Mouse (Mus musculus) retina, embryonic 14.5 days (tissue): ENCODE results near the gene Olfr464.
"Not testable (repeated sequence)": the region's sequence is repeated elsewhere in the genome, so short reads cannot be mapped to it uniquely, and the experiment has no call there.

Experiments used
- DNase-seq: peaks from one replicate; pipeline ENCODE4 v3.0.0-alpha.2; 2015; ENCODE audit warnings: low spot score

Gene Olfr464

DNA sequence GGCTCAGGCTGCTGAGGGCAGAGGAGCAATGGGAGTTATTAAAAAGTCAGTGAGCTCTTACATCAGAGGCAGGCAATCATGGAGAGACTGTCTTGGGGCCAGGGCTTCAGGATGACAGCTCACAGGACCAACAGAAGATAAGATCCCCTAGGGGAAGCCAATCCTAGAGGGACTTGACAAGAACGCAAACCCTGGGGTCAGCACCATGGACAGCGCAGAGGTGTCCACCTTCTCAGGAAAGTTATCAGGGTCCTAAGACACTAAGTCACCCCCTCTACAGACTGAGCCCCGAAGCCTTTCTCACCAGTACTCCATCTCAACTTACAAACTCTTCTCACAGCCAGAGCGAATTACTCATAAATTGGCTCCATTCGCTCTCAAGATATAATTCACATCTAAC is at the start of gene Olfr464:
Olfr464 (minus strand) TSS at position 2 of the 400 bp plus-strand sequence.
- DNase-seq, result peak; percentile 70

DNA sequence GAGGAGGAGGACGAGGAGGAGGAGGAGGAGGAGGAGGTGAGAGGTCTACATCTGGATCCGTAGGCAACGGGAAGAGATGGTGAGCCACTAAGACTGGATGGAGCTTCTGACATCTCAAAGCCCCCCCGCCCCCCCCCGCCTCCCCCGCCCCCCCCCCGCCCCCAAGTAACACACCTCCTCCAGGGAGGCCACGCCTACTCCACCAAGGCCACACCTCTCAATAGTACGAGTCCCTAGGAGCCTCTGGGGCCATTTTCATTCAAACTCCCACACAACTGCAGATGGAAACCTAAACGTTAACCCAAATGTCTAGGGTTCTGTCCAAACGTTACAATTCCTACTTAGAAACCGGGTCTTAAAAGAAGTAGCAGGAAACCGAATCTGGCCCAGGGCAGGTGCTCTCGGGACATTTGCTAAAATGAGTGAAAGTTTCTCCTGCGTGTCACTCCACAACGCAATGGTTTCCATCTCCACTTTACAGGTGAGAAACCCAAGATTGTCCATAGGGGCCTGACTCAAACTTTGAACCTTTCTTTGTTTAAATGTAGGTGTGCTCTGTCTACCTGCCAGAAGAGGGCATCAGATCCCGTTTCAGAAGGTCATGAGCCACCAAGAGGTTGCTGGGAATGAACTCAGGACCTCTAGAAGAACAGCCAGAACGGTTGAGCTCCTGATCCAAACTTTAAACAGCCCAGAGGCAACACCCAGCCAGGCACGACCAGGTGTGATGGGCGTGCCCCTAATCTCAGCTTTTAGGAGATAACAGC is 47.8 kb upstream of the Olfr464 start:
- DNase-seq, result no peak

DNA sequence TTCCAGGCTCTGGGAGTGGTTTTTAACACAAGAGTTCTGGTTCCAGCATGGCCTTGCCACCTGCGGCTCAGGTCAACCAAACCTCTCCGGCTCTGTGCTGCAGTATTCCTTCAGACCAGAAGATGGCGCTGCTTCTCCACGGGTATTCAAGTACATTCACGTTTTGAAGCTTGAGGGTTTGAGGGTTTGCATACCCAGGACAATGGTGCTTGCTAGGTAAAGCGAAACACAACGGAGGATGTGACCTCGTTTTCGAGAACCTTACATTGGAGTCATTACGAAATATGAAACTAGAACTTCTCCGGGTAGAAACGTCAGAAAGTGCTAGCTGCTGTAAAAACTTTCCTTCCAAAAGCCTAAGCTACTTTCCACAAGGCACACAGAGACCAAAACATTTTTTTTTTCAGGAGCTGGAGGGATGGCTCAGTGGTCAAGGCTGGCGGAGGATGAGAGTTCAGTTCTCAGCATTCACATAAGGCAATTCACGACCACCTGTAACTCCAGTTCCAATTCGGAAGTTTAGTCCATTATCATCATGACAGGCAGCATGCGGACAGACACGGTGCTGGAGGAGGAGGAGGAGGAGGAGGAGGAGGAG is 47.0 kb upstream of the Olfr464 start:
- peak; percentile 91 for DNase-seq

DNA sequence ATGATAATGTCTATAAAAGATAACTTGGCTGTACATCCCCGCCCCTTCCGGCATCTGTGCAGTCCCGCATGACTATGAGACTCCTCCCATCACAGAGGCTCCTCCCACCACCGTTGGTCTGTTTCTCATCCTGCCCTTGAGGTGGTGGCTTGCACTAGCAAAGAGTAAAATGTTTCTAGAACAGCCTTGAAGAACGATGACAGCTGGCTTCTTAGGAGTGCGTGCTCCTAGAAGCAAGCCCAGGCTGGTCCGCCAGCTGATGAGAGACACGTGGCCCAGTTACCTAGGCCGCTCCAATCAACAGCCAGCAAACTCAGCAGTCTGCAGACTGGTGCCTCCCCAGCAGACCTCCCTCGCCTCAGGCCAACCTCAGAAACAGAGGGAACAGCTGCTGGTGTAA is 45.4 kb upstream of the Olfr464 start:
- DNase-seq, result no peak

DNA sequence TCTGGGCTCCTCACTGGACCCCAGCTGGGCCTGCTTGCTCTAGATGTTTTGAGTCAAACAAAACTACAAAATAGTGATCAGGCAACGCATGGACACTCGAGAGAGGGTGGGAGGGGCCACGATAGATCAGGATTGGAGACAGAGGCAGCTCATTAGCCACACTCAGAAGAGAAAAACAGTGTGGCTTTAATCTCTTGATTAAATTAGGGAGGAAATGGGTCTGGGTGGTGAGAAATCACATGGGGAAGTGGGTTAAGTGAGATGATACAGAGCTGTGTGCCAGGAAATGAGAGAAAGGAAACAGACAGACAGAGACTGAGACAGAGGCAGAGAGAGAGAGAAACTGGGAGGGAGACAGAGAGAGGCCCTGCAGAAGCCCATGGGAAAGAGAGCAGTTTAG is 44.5 kb upstream of the Olfr464 start:
- no peak for DNase-seq

DNA sequence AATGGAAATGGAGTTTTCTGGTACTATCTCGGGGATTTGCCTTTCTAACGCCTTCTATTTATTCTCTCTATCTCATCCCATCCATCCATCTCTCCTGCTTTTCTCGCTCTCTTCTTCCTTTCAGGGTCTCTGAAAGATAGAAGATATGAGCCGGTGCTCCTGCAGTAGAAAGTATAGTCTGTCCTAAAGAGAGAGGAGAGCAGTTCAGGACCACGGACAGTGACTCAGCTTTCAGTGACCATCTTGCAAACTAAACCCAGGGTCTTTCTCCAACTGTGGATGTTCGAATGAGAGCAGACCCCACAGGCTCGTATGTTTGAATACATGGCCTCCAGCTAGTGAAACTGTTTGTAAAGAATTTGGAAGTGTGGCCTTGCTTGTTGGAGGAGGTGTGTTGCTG is 36.3 kb upstream of the Olfr464 start:
- peak; percentile 65 for DNase-seq

DNA sequence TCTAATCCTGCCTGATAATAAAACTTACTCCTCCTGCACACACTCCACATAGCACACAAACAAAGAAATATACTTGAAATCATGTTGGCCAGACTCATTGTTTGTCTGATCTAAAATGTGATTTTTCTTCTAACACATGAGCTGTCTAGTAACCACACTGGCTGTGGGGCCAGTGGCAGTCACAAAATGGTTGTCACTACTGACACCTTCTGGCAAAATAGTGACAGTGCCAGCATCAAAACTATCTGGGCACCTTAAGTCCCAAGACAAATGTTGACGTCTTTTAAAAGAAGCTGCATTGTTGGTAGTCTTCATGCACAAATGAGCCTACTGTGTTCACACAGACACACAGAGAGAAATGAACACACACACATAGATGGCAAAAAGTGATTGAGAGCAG is 34.4 kb upstream of the Olfr464 start:
- DNase-seq, result peak; percentile 57

DNA sequence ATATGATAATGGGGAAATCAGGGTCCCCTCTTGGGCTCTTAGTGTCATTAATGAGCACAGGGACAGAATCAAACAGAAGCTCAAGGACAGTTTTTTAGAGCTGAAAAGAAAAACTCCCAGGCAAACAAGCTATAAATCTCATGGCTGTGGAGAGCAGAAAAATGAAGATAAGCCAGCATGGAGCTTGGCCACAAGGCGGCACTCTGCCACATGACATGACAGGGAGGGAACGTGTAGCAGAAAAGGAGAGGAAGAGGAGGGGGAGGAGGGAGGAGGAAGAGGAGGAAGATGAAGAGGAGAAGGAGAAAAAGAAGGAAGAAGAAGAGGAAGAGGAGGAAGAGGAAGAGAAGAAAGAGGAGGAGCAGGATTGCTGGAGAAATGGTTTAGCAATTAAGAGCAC is 29.2 kb upstream of the Olfr464 start:
- peak; percentile 19 for DNase-seq

DNA sequence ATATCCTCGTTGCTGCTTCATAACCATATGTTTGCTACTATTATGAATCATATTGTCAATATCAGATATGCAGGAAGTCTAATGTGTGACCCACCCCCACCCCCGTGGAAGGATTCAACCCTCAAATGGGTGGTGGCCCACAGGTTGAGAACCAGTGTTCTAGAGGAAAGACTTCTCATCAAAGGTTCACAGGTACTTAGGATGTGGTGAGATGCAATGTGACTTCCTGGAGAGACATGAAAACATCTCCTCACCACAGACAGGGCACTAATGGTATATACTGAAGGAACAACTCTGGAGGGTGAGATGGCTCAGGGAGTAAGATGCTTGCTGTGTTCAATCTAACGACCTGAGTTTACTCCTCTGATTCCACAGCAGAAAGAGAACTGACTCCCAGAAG is 14.7 kb upstream of the Olfr464 start:
- DNase-seq, result no peak

DNA sequence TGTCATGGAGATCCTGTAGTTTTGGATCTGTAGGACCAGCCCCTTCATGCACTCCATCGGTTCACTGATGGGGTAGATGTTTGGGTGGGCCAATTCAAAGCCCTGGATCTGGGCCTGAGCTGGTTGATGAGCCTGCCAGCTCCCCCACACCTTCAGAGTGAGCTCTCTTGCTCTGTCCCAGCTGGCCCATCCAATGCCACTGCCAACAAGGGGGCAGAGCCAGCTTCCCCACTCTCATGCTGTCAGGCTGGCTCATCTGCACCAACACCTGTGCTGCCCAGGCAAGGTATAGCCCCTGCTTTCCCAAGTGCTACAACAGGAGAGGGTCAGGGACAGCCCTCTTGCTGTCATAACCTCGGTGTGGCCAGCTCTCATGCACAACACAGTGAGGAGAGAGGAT is 13.0 kb upstream of the Olfr464 start:
- DNase-seq, result no peak

DNA sequence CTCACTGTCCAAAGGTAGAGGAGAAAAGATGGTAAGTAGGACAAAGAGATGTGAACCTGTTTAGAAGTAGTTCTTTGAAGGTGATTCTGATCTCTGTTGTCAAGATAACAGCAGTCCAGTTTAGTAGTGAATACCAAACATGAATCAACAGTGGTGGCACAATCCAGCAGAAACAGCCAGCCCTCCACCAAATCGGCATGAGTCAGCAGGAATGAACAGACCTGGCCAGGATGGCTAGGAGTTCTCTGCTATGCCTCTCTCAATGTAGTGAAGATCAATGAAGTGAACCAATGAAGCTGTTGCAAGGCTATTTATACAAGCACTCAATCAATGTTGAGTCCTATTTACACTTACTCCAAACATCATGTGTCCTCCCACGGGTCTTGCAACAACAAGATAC is 9.6 kb upstream of the Olfr464 start:
- no peak for DNase-seq

DNA sequence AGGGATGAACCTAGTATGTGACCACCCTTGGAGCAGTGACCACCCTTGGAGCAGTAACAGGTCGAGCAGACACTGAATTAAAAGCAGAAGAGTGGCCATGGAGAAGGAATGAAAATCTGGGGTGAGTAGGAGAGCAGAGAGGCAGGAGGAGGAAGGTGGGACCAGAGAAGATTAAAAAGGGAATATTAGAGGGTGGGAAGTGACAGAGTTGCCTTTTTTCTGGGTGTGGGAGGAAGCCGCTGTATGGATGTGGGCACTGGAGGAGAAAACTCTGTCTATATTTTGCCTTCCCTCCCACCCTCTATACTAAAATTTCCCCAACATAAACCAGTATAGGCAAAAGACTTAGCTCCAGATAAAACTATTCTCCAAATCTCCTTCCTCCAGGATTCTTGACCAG is 466 bp downstream of the Olfr464 start:
- no peak for DNase-seq

DNA sequence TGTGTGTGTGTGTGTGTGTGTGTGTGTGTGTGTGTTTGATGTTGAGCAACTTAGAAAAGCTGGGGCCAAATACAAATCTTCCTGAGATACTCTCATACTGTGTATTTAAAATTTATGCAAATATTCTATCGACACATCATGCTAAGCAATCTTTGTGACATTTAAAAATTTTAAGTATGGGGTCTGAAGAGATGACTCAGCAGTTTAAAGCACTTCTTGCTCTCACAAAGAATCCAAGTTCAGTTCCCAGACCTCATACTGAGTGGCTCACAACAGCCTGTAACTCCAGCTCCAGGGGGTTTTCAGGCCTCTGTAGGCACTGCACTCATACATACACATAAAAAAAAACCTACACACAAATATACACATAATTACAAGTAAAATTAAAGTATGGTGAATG is 4.8 kb downstream of the Olfr464 start:
- DNase-seq, result no peak

DNA sequence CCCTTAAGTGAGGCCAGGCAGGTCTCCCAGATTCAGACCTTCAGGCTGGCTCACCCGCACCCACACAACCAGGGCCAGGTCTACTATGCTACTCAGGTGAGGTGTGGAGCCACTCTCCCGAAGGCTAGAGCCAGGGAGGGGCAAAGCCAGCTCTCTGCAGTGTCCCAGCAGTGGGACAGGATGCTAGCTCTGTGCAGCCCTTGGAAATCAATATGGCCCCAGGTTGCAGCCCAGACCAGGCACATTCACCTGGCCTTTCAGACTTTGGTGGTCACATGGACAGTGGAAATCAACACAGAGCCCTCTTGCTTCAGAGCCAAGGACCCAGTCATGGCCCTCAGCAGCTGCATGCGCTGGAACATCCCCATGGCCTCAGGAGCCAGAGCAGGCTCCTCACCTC is 16.4 kb downstream of the Olfr464 start:
- DNase-seq, result no peak

DNA sequence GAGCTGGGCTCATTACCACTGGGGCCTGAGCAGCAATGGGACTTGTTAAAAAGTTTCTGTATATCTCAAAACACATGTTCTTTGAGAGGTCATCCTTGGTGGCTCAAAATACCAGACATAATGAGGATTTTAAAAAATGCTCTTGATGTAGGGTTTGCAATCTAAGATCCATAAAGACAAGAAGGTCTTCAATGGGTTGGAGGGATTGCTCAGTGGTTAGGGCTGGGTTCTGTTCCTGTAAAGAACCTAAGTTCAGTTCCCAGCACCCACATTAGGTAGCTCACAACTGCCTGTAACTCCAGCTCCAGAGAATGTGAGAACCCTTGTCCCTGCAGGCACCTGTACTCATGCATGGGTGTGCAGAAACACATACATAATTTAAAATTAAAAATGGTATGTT is 23.5 kb downstream of the Olfr464 start, which contains the start of gene Olfr463:
Olfr463 (minus strand) TSS at position 101 of the 400 bp plus-strand sequence.
- no peak for DNase-seq

DNA sequence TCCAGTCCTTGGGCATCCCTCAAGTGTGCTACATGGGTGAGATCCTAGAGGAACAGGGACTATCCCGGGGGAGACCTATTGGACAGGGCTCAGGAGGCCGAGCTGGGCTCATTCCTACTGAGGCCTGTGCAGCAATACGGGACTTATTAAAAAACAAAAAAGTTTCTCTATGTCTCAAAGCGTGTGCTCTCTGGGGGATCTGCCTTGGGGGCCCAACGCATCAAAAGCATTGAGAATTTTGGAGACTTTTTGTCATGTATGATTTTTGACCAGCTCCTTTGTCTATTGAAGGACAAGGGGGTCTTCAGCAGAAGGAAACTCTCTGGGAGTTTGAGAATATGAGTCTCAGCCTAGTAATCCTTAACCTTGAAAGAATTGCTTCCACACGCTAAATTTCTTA is 28.6 kb downstream of the Olfr464 start, which contains the start of gene Olfr462:
Olfr462 (minus strand) TSS at position 101 of the 400 bp plus-strand sequence.
- no peak for DNase-seq

DNA sequence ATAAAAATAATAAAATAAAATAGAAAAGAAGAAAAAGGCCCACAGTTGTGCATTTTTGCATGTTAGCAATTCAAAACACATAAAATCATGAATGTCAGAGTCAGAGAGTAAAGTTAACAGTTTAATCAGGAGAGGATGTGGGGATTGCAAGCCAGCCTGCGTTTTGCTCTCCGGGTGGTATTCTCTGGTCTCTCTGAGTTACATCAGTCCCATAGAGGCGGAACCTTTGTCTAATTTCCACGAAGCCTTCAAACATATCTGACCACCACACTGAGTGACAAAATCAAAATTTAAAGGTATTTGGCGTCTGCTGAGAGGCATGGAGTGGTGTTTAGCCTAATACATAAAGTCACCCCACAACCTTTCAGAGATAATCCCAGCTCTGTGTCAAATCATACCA is 35.9 kb downstream of the Olfr464 start:
- DNase-seq, result no peak

DNA sequence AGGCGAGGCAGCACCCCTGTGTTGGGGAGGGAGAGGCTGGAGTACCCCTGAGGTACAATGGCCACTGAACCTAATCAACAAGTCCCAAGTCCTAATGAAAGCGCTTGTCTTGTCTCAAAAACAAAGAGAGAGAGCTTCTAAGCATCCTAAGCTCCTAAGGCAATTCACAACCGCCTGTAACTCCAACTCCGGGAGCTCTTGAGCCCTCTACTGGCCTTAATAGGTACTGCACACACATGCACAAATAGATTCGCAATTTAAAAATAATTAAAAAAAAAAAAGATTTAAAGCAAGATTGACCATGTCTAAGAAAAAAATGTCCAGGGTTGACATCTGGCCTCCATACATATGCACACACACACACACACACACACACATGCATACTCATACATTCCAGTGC is 37.3 kb downstream of the Olfr464 start:
- DNase-seq, result peak; percentile 60

DNA sequence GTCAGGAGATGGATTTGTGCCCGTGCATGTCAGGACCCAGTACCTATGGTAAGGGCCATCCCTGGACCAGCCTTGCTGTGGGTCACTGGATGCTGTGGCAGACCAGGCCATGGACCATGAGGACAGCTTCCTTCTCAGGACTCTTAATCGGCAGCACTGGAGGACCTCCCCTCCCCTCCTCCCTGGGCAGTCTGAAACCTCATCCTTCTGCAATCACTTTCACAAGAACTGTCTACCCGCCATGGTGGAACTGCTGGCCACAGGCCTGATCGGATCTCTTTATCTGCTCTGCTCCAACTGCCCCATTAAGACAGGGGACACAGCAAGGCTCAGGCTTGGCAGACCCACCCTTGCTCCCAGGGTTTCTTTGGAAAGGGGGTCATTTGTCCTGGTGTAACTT is 39.1 kb downstream of the Olfr464 start:
- no peak for DNase-seq

DNA sequence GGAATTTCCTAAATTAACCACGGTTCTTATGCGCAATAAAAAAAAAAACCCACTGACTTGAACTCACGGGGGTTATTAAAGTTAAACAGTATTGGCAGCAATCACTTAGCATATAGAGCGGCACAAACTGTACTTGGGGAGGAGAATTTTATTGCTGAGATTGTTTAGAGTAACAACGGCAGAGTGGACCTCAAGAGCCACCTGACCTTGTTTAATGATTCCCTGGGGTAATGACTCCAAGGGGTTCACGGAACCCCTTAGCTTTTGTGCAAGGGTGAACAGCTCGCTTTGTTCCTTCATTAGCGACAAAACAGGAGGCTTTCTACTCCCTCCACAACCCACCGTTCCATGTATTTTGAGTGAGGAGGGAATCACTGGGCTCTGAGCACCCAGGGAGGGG is 40.9 kb downstream of the Olfr464 start:
- no peak for DNase-seq

DNA sequence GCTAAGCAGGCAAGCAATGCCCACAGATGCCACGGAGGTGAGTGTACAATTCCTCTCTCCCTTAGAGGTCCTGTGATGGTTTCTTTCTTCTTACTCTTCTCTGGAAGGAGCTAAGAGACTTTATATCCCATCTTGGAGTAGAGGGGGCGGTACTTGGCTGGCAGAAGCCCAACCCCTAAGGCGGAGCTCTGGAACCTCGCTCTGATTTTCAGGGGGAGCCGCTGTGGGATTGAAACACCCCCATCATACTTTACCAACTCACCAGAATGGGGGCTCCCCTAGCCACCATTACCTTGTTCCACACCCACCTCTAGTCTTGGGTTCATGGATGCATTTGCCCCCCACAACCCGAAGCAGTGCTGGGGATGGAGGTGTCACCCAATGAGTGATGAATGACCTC is 45.3 kb downstream of the Olfr464 start, which contains the start of gene Epx:
Epx (minus strand) TSS at position 101 of the 400 bp plus-strand sequence.
- no peak for DNase-seq

DNA sequence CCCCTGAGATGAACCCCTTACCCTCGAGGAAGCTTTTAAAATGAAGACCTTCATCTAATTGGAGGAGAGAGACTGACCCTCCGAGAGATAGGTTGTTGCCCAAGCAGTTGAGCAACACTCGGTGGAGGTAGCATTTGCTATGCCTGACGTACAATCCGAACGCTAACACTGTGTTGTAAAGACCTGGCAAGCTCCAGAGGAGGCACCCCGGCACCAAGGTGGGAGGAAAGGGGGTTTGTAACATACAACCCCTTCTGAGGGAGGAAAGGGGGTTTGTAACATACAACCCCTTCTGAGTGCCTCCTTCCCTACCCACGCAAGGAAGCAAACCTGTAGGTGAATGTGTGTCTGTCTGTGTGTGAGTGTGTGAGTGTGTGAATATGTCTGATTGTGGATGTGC is 49.0 kb downstream of the Olfr464 start:
- no peak for DNase-seq

DNA sequence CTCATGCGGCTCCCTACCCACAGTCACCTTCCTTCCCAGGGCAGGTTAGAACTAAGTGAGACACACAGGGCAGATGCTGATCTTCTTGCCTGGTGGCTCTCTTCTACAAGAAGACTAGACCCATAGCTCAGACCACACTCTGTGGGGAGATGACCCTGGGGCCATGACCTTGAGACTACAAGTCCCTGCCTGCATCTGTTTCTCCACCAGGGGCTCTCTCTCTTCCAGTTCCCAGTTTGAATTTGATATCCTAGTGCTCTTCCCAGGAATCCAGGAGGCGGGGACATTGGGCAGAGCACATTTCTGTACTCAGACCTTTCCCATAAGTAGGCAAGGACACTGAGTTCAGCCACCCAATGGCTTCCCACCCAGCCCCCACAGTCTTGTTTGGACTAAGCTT is 50.7 kb downstream of the Olfr464 start:
- DNase-seq, result no peak

DNA sequence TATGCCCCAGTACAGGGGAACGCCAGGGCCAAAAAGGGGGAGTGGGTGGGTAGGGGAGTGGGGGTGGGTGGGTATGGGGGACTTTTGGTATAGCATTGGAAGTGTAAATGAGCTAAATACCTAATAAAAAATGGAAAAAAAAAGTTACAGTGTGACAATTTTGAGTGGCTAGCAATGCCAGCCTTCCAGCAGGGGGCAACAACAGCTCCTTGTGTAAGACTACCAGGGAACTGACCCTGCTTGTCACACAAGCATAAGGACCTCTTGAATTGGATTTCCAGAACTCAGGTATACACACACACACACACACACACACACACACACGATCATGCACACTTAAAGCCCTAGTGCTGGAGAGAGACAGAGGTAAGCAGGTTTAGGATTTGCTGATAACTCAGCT is 53.9 kb downstream of the Olfr464 start:
- DNase-seq, result not testable (repeated sequence)
